Mouse (Mus musculus): ENCODE data around the gene Mrps35. TPM values are rescaled to one million over a fixed set of nuclear protein-coding genes. Genes with fewer than 3 reads are reported as not detected.

The Mrps35 gene
- polyA plus RNA-seq, 1 experiment from 2014 or later = 88.1 TPM

DNA sequence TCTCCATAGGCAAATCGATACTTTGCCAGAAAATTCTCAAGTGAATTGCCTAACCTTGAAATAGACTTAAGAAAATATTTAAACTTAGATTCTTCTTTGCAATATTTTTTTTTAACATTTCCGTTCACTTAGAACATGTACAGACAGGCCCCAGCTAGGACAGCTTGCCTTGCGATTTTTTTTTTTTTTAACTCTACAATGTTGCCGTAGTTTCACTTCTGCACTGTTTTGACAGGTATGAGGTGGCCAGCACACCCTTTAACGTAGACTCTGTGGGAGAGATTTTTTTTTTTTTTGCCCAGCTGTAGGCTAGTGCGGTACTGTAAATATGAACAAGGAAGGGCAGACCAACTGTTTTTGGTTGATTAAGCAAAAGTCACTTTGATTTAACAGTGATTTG, 32.2 kb upstream of the Mrps35 start:
- ATAC-seq (ENCODE audit: low FRiP score) (no peak), DNase-seq (ENCODE audit: low spot score, missing footprints) (no peak)
- Histone ChIP-seq H3K4me1 (ENCODE audit: control insufficient read depth, insufficient read depth, low read length) (no peaks in the 10 kb centered on the region), H3K27me3 (ENCODE audit: control insufficient read depth, insufficient read depth, low read length) (no peaks in the 10 kb centered on the region), H3K9me3 (ENCODE audit: control insufficient read depth, low read length) (no peaks in the 10 kb centered on the region), H3K36me3 (ENCODE audit: control insufficient read depth, insufficient read depth, low read length) (no peaks in the 10 kb centered on the region), H3K9ac (ENCODE audit: low read length) (no peak overlapping the region), H3K27ac (ENCODE audit: low read depth, low read length) (no peak overlapping the region), H3K4me3 (ENCODE audit: low read depth, low read length) (no peak overlapping the region), H3K4me2 (no peak overlapping the region)
- WGBS = 93% methylated on average over 6 of the region's 6 CpGs

DNA sequence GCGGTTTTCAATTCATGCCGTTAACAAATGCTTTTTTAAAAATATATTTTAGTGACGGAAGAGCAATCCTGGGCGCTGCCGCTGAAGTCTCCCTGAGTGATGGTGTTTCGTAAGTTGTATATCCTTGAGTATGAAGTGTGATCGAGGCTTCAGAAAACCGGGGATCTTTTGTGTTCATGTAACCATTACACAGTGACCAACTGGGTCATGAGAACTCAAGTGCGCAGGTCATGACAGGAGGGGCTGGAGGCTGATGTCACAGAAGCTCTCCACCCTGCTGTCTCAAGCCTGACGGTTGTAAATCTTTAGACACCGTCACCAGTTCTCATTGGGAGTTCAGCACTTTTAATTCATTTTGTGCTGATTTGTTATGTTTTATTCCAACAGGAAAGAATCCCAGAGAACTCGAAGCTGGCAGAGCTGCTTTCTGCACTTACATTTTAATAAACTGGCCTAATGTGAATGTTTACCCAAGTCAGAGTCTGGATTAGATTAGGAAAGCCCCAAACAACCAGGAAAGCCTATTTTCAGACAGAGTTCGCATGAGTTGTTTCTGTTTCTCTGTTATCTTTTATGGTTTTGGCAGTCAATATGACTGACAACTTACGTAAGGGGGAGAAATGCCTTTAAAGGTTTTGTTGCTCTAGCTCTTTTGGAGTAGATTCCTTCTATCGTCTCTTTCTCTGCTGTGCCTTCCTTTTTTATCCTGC, 31.6 kb upstream of the Mrps35 start:
- ATAC-seq (ENCODE audit: low FRiP score) = no peak

DNA sequence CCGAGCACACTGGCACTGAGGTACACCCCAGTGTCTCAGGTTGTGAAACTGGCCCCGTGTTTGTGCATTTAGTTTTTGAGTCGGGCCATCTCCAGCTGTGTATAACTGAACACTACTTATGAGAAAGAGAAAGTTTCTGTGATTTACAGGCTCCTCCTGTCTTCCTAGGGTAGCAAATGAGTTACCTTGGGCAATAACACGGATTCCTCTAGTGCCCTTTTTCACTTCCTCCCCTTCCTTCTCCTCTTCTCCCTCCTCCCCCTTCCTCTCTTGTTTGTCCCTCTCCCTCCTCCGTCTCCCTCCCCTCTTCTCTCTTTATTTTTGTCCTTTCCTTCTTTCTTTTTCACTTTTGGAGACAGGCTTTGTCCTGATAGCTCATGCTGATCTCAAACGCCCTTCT, 31.0 kb upstream of the Mrps35 start:
- Histone ChIP-seq H3K4me2 (no peak overlapping the region), H3K4me3 (ENCODE audit: low read depth, low read length) (no peak overlapping the region), H3K27ac (ENCODE audit: low read depth, low read length) (no peak overlapping the region), H3K4me1 (ENCODE audit: control insufficient read depth, insufficient read depth, low read length) (no peaks in the 10 kb centered on the region), H3K9ac (ENCODE audit: low read length) (no peak overlapping the region), H3K27me3 (ENCODE audit: control insufficient read depth, insufficient read depth, low read length) (no peaks in the 10 kb centered on the region), H3K36me3 (ENCODE audit: control insufficient read depth, insufficient read depth, low read length) (no peaks in the 10 kb centered on the region), H3K9me3 (ENCODE audit: control insufficient read depth, low read length) (no peaks in the 10 kb centered on the region)
- 72% methylated on average over 6 of the region's 6 CpGs for WGBS
- no peak for ATAC-seq (ENCODE audit: low FRiP score)
- peak; percentile 12 for DNase-seq (ENCODE audit: low spot score, missing footprints)

More for the DNA sequence above, 31.6 kb upstream of the Mrps35 start:
- Histone ChIP-seq H3K4me2 (no peak overlapping the region), H3K36me3 (ENCODE audit: control insufficient read depth, insufficient read depth, low read length) (no peaks in the 10 kb centered on the region), H3K27ac (ENCODE audit: low read depth, low read length) (no peak overlapping the region), H3K9ac (ENCODE audit: low read length) (no peak overlapping the region), H3K9me3 (ENCODE audit: control insufficient read depth, low read length) (no peaks in the 10 kb centered on the region), H3K4me3 (ENCODE audit: low read depth, low read length) (no peak overlapping the region), H3K4me1 (ENCODE audit: control insufficient read depth, insufficient read depth, low read length) (no peaks in the 10 kb centered on the region), H3K27me3 (ENCODE audit: control insufficient read depth, insufficient read depth, low read length) (no peaks in the 10 kb centered on the region)
- 93% methylated on average over 15 of the region's 15 CpGs for WGBS
- peak; percentile 47 for DNase-seq (ENCODE audit: low spot score, missing footprints)

DNA sequence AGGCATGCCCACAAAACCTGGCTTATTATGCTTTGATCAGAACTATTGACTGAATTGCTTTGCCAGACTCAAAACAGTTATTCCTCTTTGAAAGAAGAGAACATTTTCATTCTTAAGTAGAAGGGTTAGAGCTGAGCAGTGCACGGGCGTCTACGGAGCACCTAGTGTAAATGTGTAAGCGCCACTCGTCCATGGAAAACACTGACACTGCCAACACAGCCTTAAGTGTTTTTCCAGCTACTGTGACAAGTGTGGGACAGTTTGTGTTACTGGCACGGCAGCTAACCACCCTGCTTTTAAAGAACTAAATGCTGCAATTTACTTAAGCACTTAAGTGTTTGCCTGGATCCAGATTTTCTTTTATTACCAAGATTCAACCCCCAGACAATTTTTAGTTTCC, 30.6 kb upstream of the Mrps35 start:
- Histone ChIP-seq H3K27me3 (ENCODE audit: control insufficient read depth, insufficient read depth, low read length) (no peaks in the 10 kb centered on the region), H3K27ac (ENCODE audit: low read depth, low read length) (no peak overlapping the region), H3K9me3 (ENCODE audit: control insufficient read depth, low read length) (no peaks in the 10 kb centered on the region), H3K4me1 (ENCODE audit: control insufficient read depth, insufficient read depth, low read length) (no peaks in the 10 kb centered on the region), H3K9ac (ENCODE audit: low read length) (no peak overlapping the region), H3K36me3 (ENCODE audit: control insufficient read depth, insufficient read depth, low read length) (no peaks in the 10 kb centered on the region), H3K4me3 (ENCODE audit: low read depth, low read length) (no peak overlapping the region), H3K4me2 (no peak overlapping the region)
- no peak for ATAC-seq (ENCODE audit: low FRiP score)
- 93% methylated on average over 6 of the region's 6 CpGs for WGBS
- DNase-seq (ENCODE audit: low spot score, missing footprints) = peak; percentile 33

DNA sequence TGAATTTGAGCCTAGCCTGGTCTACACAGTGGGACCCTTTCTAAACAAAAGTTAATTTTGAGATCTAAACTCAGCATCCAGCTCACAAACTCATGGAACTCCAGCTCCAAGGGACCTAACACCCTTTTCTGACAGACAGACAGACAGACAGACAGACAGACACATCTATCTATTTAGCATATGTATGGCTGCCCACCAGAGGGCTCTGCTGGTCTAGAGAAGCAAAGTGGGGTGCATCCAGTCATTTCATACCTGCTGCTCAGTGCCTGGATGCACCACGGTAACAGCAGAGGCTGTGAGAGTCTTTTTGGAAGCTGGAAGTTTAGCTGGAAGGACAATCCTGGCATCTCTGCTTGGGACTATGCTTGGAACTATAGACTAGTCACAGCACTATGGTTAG, 29.0 kb upstream of the Mrps35 start:
- H3K9me3 ChIP-seq (ENCODE audit: control insufficient read depth, low read length) = no peaks in the 10 kb centered on the region
- no peak for ATAC-seq (ENCODE audit: low FRiP score)
- no peak overlapping the region for H3K4me2 ChIP-seq
- H3K27me3 ChIP-seq (ENCODE audit: control insufficient read depth, insufficient read depth, low read length) = no peaks in the 10 kb centered on the region
- 91% methylated on average over 1 of the region's 1 CpGs for WGBS
- no peak overlapping the region for H3K27ac ChIP-seq (ENCODE audit: low read depth, low read length)
- no peak for DNase-seq (ENCODE audit: low spot score, missing footprints)
- H3K4me1 ChIP-seq (ENCODE audit: control insufficient read depth, insufficient read depth, low read length) = no peaks in the 10 kb centered on the region
- H3K36me3 ChIP-seq (ENCODE audit: control insufficient read depth, insufficient read depth, low read length) = no peaks in the 10 kb centered on the region
- no peak overlapping the region for H3K4me3 ChIP-seq (ENCODE audit: low read depth, low read length)
- H3K9ac ChIP-seq (ENCODE audit: low read length) = no peak overlapping the region

DNA sequence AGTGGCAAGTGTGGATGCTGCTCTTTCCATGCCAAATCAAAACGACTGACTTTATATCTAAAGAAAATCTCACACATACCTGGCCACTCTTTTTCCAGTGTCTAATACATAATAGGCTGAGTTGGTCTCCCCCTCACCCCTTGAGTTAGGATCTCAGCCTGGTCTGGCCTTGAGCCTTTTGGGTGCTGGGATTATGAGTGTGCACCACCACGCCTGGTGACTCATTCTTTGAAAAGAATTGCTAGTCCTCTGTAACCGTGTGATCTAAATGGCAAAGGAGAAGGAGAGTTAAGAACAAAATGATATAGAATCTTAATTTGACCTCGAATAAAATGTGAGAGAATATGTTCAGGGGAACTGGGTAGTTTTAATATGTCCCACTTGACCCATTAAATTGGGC, 24.7 kb upstream of the Mrps35 start:
- Histone ChIP-seq H3K4me3 (ENCODE audit: low read depth, low read length) (no peak overlapping the region), H3K4me2 (no peak overlapping the region), H3K36me3 (ENCODE audit: control insufficient read depth, insufficient read depth, low read length) (no peaks in the 10 kb centered on the region), H3K4me1 (ENCODE audit: control insufficient read depth, insufficient read depth, low read length) (no peaks in the 10 kb centered on the region), H3K27me3 (ENCODE audit: control insufficient read depth, insufficient read depth, low read length) (no peaks in the 10 kb centered on the region), H3K27ac (ENCODE audit: low read depth, low read length) (no peak overlapping the region), H3K9ac (ENCODE audit: low read length) (no peak overlapping the region), H3K9me3 (ENCODE audit: control insufficient read depth, low read length) (no peaks in the 10 kb centered on the region)
- ATAC-seq (ENCODE audit: low FRiP score) (no peak), DNase-seq (ENCODE audit: low spot score, missing footprints) (no peak)
- 78% methylated on average over 4 of the region's 4 CpGs for WGBS

DNA sequence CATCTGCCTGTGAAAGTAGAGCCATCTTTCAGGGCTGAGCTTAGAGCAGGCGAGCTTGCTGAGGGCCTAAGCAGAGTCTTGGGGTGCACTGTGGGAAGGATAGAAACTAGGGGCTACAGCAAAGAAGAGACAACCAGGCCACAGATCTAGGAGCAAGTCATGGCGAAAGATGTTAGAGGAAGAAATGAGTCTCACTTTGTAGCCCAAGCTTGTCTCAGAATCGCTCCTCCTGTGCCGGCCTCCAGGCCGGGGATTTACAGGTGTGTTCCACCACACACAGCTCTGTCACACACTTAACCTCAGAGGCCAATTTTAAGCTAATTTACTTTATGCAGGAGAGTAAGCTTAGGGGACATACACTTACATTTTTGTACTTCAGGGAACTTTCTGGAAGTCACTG, 24.2 kb upstream of the Mrps35 start:
- no peak for ATAC-seq (ENCODE audit: low FRiP score)
- H3K4me1 ChIP-seq (ENCODE audit: control insufficient read depth, insufficient read depth, low read length) = no peaks in the 10 kb centered on the region
- H3K27ac ChIP-seq (ENCODE audit: low read depth, low read length) = no peak overlapping the region

DNA sequence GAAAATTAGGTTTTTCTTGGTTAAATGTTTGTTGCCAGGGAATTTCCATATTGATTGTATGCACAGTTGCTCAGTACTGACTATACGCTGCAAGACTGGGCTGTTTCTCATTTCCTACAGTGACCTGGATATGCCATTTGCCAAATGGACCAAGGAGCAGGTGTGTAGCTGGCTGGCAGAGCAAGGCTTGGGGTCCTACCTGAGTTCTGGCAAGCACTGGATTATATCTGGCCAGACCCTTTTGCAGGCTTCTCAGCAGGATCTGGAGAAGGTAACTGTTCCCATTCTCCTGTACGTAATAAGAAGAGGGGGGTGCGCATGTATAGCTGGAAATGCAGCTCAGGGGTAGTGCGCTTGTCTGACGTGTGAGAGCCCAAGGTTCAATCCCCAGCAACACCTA, 21.4 kb upstream of the Mrps35 start:
- no peaks in the 10 kb centered on the region for H3K36me3 ChIP-seq (ENCODE audit: control insufficient read depth, insufficient read depth, low read length)
- H3K4me2 ChIP-seq = no peak overlapping the region
- no peaks in the 10 kb centered on the region for H3K4me1 ChIP-seq (ENCODE audit: control insufficient read depth, insufficient read depth, low read length)
- WGBS = 92% methylated on average over 5 of the region's 5 CpGs
- DNase-seq (ENCODE audit: low spot score, missing footprints) (no peak), ATAC-seq (ENCODE audit: low FRiP score) (no peak)
- H3K27me3 ChIP-seq (ENCODE audit: control insufficient read depth, insufficient read depth, low read length) = no peaks in the 10 kb centered on the region
- H3K4me3 ChIP-seq (ENCODE audit: low read depth, low read length) = no peak overlapping the region
- no peaks in the 10 kb centered on the region for H3K9me3 ChIP-seq (ENCODE audit: control insufficient read depth, low read length)
- no peak overlapping the region for H3K9ac ChIP-seq (ENCODE audit: low read length)
- no peak overlapping the region for H3K27ac ChIP-seq (ENCODE audit: low read depth, low read length)

More for the DNA sequence above, 24.2 kb upstream of the Mrps35 start:
- WGBS = 95% methylated on average over 5 of the region's 5 CpGs
- Histone ChIP-seq H3K4me2 (no peak overlapping the region), H3K36me3 (ENCODE audit: control insufficient read depth, insufficient read depth, low read length) (no peaks in the 10 kb centered on the region), H3K4me3 (ENCODE audit: low read depth, low read length) (no peak overlapping the region), H3K27me3 (ENCODE audit: control insufficient read depth, insufficient read depth, low read length) (no peaks in the 10 kb centered on the region), H3K9me3 (ENCODE audit: control insufficient read depth, low read length) (no peaks in the 10 kb centered on the region), H3K9ac (ENCODE audit: low read length) (no peak overlapping the region)
- DNase-seq (ENCODE audit: low spot score, missing footprints) = no peak

DNA sequence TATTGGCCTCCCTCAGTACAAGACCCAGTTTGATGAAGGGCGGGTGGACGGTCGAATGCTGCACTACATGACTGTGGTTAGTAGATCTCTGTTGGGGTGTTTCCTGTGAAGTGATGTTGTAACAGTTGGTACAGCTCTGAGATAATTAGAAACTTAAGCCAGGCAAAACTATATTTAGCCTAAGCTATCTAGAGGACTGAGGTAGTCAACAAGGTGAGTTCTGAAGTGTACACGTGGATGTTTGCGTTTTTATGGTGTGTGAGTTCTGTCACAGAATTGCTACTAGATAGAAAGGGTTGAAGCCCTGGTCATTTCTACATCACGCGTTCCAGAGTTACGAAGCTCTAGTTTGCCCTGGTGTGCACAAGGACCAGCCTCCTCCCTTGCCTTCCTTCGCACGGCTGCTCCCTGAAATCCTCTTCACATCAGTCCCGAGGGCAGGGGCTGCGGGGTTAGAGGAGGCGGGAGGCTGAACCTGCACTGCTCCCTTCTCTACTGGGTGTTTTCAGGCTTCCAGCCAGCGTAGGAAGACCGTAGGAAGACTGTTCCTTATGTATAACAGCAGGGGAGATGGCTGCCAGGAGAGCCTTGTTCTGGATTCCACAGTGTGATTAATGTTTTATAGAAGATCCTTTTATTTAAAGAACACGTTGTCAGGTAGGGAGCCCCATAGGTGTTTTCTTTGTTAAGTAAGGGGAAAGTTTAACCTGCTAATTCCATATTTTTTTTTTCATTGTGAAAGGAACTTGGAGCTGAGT, 20.0 kb upstream of the Mrps35 start:
- Histone ChIP-seq H3K4me3 (ENCODE audit: low read depth, low read length) (no peak overlapping the region), H3K27ac (ENCODE audit: low read depth, low read length) (no peak overlapping the region), H3K4me1 (ENCODE audit: control insufficient read depth, insufficient read depth, low read length) (no peaks in the 10 kb centered on the region), H3K4me2 (no peak overlapping the region), H3K9ac (ENCODE audit: low read length) (no peak overlapping the region), H3K9me3 (ENCODE audit: control insufficient read depth, low read length) (no peaks in the 10 kb centered on the region), H3K27me3 (ENCODE audit: control insufficient read depth, insufficient read depth, low read length) (no peaks in the 10 kb centered on the region), H3K36me3 (ENCODE audit: control insufficient read depth, insufficient read depth, low read length) (no peaks in the 10 kb centered on the region)
- no peak for DNase-seq (ENCODE audit: low spot score, missing footprints)
- ATAC-seq (ENCODE audit: low FRiP score) = no peak
- WGBS = 91% methylated on average over 16 of the region's 16 CpGs
